Mouse (Mus musculus) MEL (cell line): ENCODE results near the gene Dmrt2. TPM values are rescaled to one million over a fixed set of nuclear protein-coding genes. Genes with fewer than 3 reads are reported as not detected.

Experiments
- DNase-seq: peaks from one replicate; pipeline ENCODE4 v3.0.0; 2011; ENCODE audit warnings: low read depth, low spot score
- H3K27ac ChIP-seq: 2 replicates; pipeline ENCODE4 v1.5.1; 2012; ENCODE audit warnings: low read depth, mild to moderate bottlenecking, control low read depth, low read length, moderate library complexity; ENCODE audit not compliant: control insufficient read depth
- H3K27me3 ChIP-seq, 2 experiments: fragments of 150-350 bp in 1 of 2; sonication (generic) in 1 of 2; 2 replicates each; pipeline ENCODE4 v1.6.1; 2012; ENCODE audit warnings: low read length in 2 of 2, mild to moderate bottlenecking in 2 of 2, improper control_type of control experiment in 1 of 2, moderate library complexity in 1 of 2; ENCODE audit not compliant: insufficient read depth in 2 of 2, control insufficient read depth in 1 of 2
- H3K36me3 ChIP-seq, 2 experiments: 2 replicates each; pipeline ENCODE4 v1.6.1; 2012 to 2014; ENCODE audit warnings: low read length in 2 of 2, improper control_type of control experiment in 1 of 2, inconsistent platforms in 1 of 2, mild to moderate bottlenecking in 1 of 2; ENCODE audit not compliant: insufficient read depth in 2 of 2, control insufficient read depth in 1 of 2
- H3K4me1 ChIP-seq, 2 experiments: fragments of 150-350 bp in 1 of 2; sonication (generic) in 1 of 2; 2 replicates each; pipeline ENCODE4 v1.6.1; 2012; ENCODE audit warnings: low read length in 2 of 2, improper control_type of control experiment in 1 of 2, mild to moderate bottlenecking in 1 of 2; ENCODE audit not compliant: insufficient read depth in 2 of 2, control insufficient read depth in 1 of 2
- H3K4me3 ChIP-seq, 2 experiments: fragments of 150-350 bp in 1 of 2; sonication (generic) in 1 of 2; 2 replicates each; pipeline ENCODE4 v1.5.1; 2012; ENCODE audit warnings: low read depth in 2 of 2, low read length in 2 of 2, mild to moderate bottlenecking in 2 of 2, moderate library complexity in 2 of 2, control low read depth in 1 of 2, improper control_type of control experiment in 1 of 2; ENCODE audit not compliant: control insufficient read depth in 1 of 2, insufficient read depth in 1 of 2
- H3K79me2 ChIP-seq: 2 replicates; pipeline ENCODE4 v1.6.1; 2012; ENCODE audit warnings: mild to moderate bottlenecking, low read length, moderate library complexity; ENCODE audit not compliant: control insufficient read depth, poor library complexity, insufficient read depth
- H3K9ac ChIP-seq: 2 replicates; pipeline ENCODE4 v1.6.1; 2012; ENCODE audit warnings: low read depth, mild to moderate bottlenecking, control low read depth, low read length, moderate library complexity; ENCODE audit not compliant: control insufficient read depth, poor library complexity, severe bottlenecking
- H3K9me3 ChIP-seq: fragments of 150-350 bp; sonication (generic); replicated peaks from 2 replicates; pipeline ENCODE4 v1.6.1; 2012; ENCODE audit warnings: mild to moderate bottlenecking, low read length, improper control_type of control experiment, moderate library complexity; ENCODE audit not compliant: insufficient read depth
- CHD2 ChIP-seq: IDR thresholded peaks from 2 replicates; pipeline ENCODE4 v1.6.1; 2011; ENCODE audit warnings: low read length, improper control_type of control experiment
- ELF1 ChIP-seq: IDR thresholded peaks from 2 replicates; pipeline ENCODE4 v1.6.1; 2014; ENCODE audit warnings: low read depth, mild to moderate bottlenecking, inconsistent platforms, low read length, improper control_type of control experiment, moderate library complexity
- EP300 ChIP-seq, 2 experiments: IDR thresholded peaks; 2 replicates each; pipeline ENCODE4 v1.6.1; 2011; ENCODE audit warnings: improper control_type of control experiment in 2 of 2, low read length in 2 of 2, low read depth in 1 of 2, mild to moderate bottlenecking in 1 of 2
- GABPA ChIP-seq: IDR thresholded peaks from 2 replicates; pipeline ENCODE4 v1.6.1; 2012; ENCODE audit warnings: low read depth, mild to moderate bottlenecking, inconsistent platforms, low read length, improper control_type of control experiment, moderate library complexity
- HCFC1 ChIP-seq: IDR thresholded peaks from 2 replicates; pipeline ENCODE4 v1.6.1; 2012; ENCODE audit warnings: low read depth, mild to moderate bottlenecking, inconsistent platforms, low read length, improper control_type of control experiment, moderate library complexity
- JUND ChIP-seq: IDR thresholded peaks from 2 replicates; pipeline ENCODE4 v1.6.1; 2011; ENCODE audit warnings: low read depth, mild to moderate bottlenecking, improper control_type of control experiment, low read length
- KAT2A ChIP-seq: conservative IDR thresholded peaks from 2 replicates; pipeline ENCODE4 v1.6.1; 2012; ENCODE audit warnings: low read depth, low read length, improper control_type of control experiment, inconsistent platforms
- NRF1 ChIP-seq: IDR thresholded peaks from 2 replicates; pipeline ENCODE4 v1.6.1; 2014; ENCODE audit warnings: low read depth, mild to moderate bottlenecking, inconsistent platforms, low read length, improper control_type of control experiment, moderate library complexity; ENCODE audit not compliant: poor library complexity, insufficient read depth, severe bottlenecking
- POLR2A ChIP-seq, 2 experiments: IDR thresholded peaks; 2 replicates each; pipeline ENCODE4 v1.6.1; 2011 to 2012; ENCODE audit warnings: low read length in 2 of 2, mild to moderate bottlenecking in 2 of 2, control low read depth in 1 of 2, improper control_type of control experiment in 1 of 2, low read depth in 1 of 2, moderate library complexity in 1 of 2; ENCODE audit not compliant: control insufficient read depth in 1 of 2, insufficient read depth in 1 of 2, poor library complexity in 1 of 2
- POLR2AphosphoS2 ChIP-seq: IDR thresholded peaks from 2 replicates; pipeline ENCODE4 v1.6.1; 2011; ENCODE audit warnings: low read length, improper control_type of control experiment
- RAD21 ChIP-seq: IDR thresholded peaks from 2 replicates; pipeline ENCODE4 v1.6.1; 2011; ENCODE audit warnings: mild to moderate bottlenecking, low read depth, low read length, improper control_type of control experiment
- RCOR1 ChIP-seq: IDR thresholded peaks from 2 replicates; pipeline ENCODE4 v1.6.1; 2012; ENCODE audit warnings: low read depth, mild to moderate bottlenecking, inconsistent platforms, low read length, improper control_type of control experiment
- SIN3A ChIP-seq: IDR thresholded peaks from 2 replicates; pipeline ENCODE4 v1.6.1; 2012; ENCODE audit warnings: low read length, improper control_type of control experiment, inconsistent platforms
- TAL1 ChIP-seq: IDR thresholded peaks from 2 replicates; pipeline ENCODE4 v1.6.1; 2012; ENCODE audit warnings: mild to moderate bottlenecking, inconsistent platforms, low read length, moderate library complexity, mixed read lengths
- TBP ChIP-seq: IDR thresholded peaks from 2 replicates; pipeline ENCODE4 v1.8.0; 2011; ENCODE audit warnings: low read depth, low read length, improper control_type of control experiment
- UBTF ChIP-seq: IDR thresholded peaks from 2 replicates; pipeline ENCODE4 v1.6.1; 2012; ENCODE audit warnings: low read depth, mild to moderate bottlenecking, inconsistent platforms, low read length, improper control_type of control experiment, moderate library complexity, borderline replicate concordance; ENCODE audit not compliant: insufficient read depth
- USF1 ChIP-seq: IDR thresholded peaks from 2 replicates; pipeline ENCODE4 v1.6.1; 2014; ENCODE audit warnings: low read depth, mild to moderate bottlenecking, inconsistent platforms, low read length, improper control_type of control experiment, moderate library complexity
- USF2 ChIP-seq, 2 experiments: IDR thresholded peaks; 2 replicates each; pipeline ENCODE4 v1.6.1; 2011 to 2012; ENCODE audit warnings: improper control_type of control experiment in 2 of 2, low read length in 2 of 2, borderline replicate concordance in 1 of 2, inconsistent platforms in 1 of 2, low read depth in 1 of 2, mild to moderate bottlenecking in 1 of 2; ENCODE audit not compliant: insufficient read depth in 1 of 2
- ZKSCAN1 ChIP-seq: IDR thresholded peaks from 2 replicates; pipeline ENCODE4 v1.6.1; 2012; ENCODE audit warnings: low read depth, mild to moderate bottlenecking, inconsistent platforms, low read length, improper control_type of control experiment, moderate library complexity
- ZMIZ1 ChIP-seq: IDR thresholded peaks from 2 replicates; pipeline ENCODE4 v1.6.1; 2012; ENCODE audit warnings: low read depth, mild to moderate bottlenecking, inconsistent platforms, low read length, improper control_type of control experiment, moderate library complexity
- ZNF384 ChIP-seq: IDR thresholded peaks from 2 replicates; pipeline ENCODE4 v1.6.1; 2012; ENCODE audit warnings: low read depth, mild to moderate bottlenecking, inconsistent platforms, low read length, improper control_type of control experiment
- polyA plus RNA-seq, 2 experiments: library from polyadenylated mRNA; stranded (reverse) in 1 of 2; unstranded in 1 of 2; fragments of >175 nt in 1 of 2; fragments of >200 nt in 1 of 2; gene quantifications; 2 replicates each; pipeline versions ENCODE4 v1.2.1 to v1.2.4; 2012; ENCODE audit warnings: low replicate concordance in 2 of 2, low read depth in 1 of 2; ENCODE audit not compliant: insufficient read length in 2 of 2, insufficient read depth in 1 of 2, missing spikeins in 1 of 2
- total RNA-seq: library from RNA; depleted of rRNA; stranded (reverse); fragments of 300-350 nt; gene quantifications from 2 replicates; pipeline ENCODE4 v1.2.3, GENCODE M21; 2012

Gene Dmrt2
- total and polyA plus RNA-seq, 3 experiments = not detected

DNA sequence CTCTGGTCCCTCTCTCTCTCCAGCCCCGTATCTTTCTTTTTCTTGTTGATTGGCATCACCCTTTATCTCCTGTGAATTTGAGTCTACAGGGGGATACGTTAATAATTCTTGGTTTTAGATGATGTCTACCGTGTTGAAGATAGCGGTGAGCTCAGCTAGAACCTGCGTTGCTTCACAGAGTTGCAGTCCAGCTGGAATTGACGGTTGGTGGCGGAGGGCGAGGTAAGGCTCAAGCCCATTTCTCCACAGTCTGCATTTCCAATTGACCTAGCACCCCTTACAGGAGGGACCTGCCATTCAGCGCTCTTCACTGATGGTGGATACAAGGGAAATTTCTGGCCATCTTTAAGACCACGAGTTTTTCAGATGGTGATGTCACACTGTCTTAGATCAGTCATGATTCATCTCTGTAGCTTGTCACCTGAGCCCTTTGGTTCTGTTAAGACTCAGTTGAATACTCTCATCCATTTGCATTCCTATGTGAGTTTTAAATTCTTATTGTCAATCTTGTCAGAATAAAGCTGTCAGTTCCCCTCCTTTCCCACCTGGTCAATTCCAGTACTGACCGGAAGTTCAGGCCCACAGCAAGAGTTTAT lies 33.3 kb upstream of the Dmrt2 start:
- Histone ChIP-seq H3K4me1 (no peaks in the 10 kb centered on the region), H3K4me3 (no peak overlapping the region), H3K79me2 (no peaks in the 10 kb centered on the region), H3K9ac (no peak overlapping the region), H3K9me3 (no peaks in the 10 kb centered on the region), H3K27me3 (no peaks in the 10 kb centered on the region), H3K27ac (no peak overlapping the region), H3K36me3 (no peaks in the 10 kb centered on the region)
- no peak for TF ChIP-seq CHD2
- TF ChIP-seq USF1 = no peak
- TF ChIP-seq POLR2AphosphoS2 = no peak
- TF ChIP-seq ZKSCAN1 = no peak
- TF ChIP-seq HCFC1 = no peak
- no peak for TF ChIP-seq EP300 (IDR thresholded peaks at IDR 0.05; ENCODE audit: low read depth in 1 of 2, low read length in 2 of 2)
- no peak for TF ChIP-seq ELF1
- no peak for TF ChIP-seq RAD21
- TF ChIP-seq TBP = no peak
- TF ChIP-seq GABPA = no peak
- no peak for TF ChIP-seq SIN3A
- no peak for DNase-seq

DNA sequence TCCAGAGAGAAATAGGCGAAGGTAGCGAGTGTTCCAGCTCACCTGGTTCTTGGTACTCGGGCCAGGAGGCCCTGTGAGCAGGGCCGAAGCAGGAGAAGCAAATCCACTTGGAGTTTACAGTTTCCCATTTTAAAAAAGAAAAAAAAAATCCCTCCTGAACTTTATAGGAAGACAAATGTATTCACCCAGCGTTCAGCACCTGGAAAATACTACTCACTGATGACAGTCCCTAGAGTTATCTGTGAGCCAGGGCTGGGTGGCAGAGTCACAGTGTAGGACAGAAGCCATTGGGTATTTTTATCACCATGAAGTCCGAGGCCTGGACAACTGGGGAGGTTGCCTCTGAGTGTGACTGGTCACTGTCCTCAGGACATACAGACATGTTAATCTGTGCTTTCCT lies 30.4 kb upstream of the Dmrt2 start:
- no peak overlapping the region for H3K27ac ChIP-seq

DNA sequence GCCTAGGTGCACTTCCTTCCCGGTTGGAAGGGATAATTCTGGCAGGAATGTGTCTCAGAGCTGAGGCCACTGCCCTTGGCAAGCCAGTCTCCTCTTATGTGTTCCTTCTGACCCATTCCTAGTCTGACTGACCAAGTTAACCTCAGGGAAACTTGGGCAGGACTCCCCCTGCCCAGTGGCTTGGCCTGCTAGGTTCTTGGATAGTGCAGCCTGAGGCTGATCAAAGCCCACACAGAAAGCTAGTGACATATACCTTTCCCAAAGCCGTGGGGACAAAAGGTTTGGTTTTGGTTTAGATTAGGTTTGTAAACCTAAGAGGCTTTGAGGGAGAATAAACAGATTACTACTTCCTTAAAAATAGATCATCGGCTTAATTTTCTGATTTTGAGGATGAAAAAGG lies 25.1 kb upstream of the Dmrt2 start:
- Histone ChIP-seq H3K9me3 (no peaks in the 10 kb centered on the region), H3K9ac (no peak overlapping the region), H3K36me3 (no peaks in the 10 kb centered on the region), H3K4me1 (no peaks in the 10 kb centered on the region), H3K79me2 (no peaks in the 10 kb centered on the region), H3K4me3 (no peak overlapping the region), H3K27me3 (no peaks in the 10 kb centered on the region), H3K27ac (no peak overlapping the region)
- no peak for DNase-seq
- TF ChIP-seq USF1 (no peak), KAT2A (no peak), TAL1 (no peak), RCOR1 (no peak), ZMIZ1 (no peak), UBTF (no peak), POLR2A (IDR thresholded peaks at IDR 0.05; ENCODE audit: control insufficient read depth in 1 of 2, insufficient read depth in 1 of 2, low read depth in 1 of 2, low read length in 2 of 2, poor library complexity in 1 of 2) (no peak), SIN3A (no peak), USF2 (IDR thresholded peaks at IDR 0.05; ENCODE audit: borderline replicate concordance in 1 of 2, insufficient read depth in 1 of 2, low read depth in 1 of 2, low read length in 2 of 2) (no peak), NRF1 (no peak), JUND (no peak), TBP (no peak)

More for the DNA sequence above, 30.4 kb upstream of the Dmrt2 start:
- no peaks in the 10 kb centered on the region for H3K9me3 ChIP-seq
- H3K79me2 ChIP-seq = no peaks in the 10 kb centered on the region
- H3K36me3 ChIP-seq = no peaks in the 10 kb centered on the region
- no peaks in the 10 kb centered on the region for H3K27me3 ChIP-seq
- no peak for DNase-seq
- TF ChIP-seq RCOR1 (no peak), ZNF384 (no peak)
- H3K4me1 ChIP-seq = no peaks in the 10 kb centered on the region
- no peak overlapping the region for H3K9ac ChIP-seq
- H3K4me3 ChIP-seq = no peak overlapping the region
